In genomic region chr17:31806025-31806424, GRCm38 (mm10) we compare ENCODE assay signal across 10 mouse cellular contexts. TPM values are rescaled to one million over a fixed set of nuclear protein-coding genes. Genes with fewer than 3 reads are reported as not detected.
DNase-seq lines count a peak whose midpoint lies in the region; ATAC-seq and TF ChIP-seq lines count a peak whose summit lies in the region.
"Had no signal": no experiment of that assay in that cellular context is flagged by ENCODE, and none has a peak within 500 bp of the region (broad histone marks: within the 10 kb centered on the region; RNA-seq: fewer than 3 reads in every experiment).

No protein-coding gene starts in this region.

- no peaks in the 10 kb centered on the region for H3K4me1 ChIP-seq in lung, adult 2 months (ENCODE audit: control insufficient read depth, insufficient read depth, low read length)
- H3K4me1 ChIP-seq in hindbrain, embryonic 13.5 days (replicated peaks), result peaks cover 18% of the 10 kb centered on the region

- H3K4me2 ChIP-seq in hindbrain, embryonic 13.5 days, result no peak overlapping the region

- TF ChIP-seq CTCF in lung, adult 2 months (IDR thresholded peaks at IDR 0.05; ENCODE audit: insufficient read depth, low read length), result no peak

- H3K9me3 ChIP-seq in hindbrain, embryonic 13.5 days, result no peaks in the 10 kb centered on the region

- H3K27me3 ChIP-seq in hindbrain, embryonic 13.5 days, result 0 out of 2 replicates have a peak, but pooled peaks cover under 1% of the 10 kb centered on the region

- peak; percentile 36; the same call in 1 of the 2 replicates for ATAC-seq in hindbrain, embryonic 13.5 days (ENCODE audit: low FRiP score)
- ATAC-seq in erythroid progenitor cell, adult 5-6 weeks (replicated peaks; ENCODE audit: low FRiP score, poor library complexity, severe bottlenecking), result no peak

- 70% methylated on average over 8 of the region's 8 CpGs for whole genome bisulfite sequencing in lung, adult 2 months
- WGBS in hindbrain, embryonic 13.5 days, result 32% methylated on average over 8 of the region's 8 CpGs

- peak; percentile 33 to 38 for DNase-seq in cerebellum, postnatal 14 days
- no peak for DNase-seq in cerebellum, adult 8-10 months
- peak; percentile 69 for DNase-seq in lung, postnatal 10 days
- no peak for DNase-seq in lung, adult 2 months
- DNase-seq in skeletal muscle tissue, adult 2 months (ENCODE audit: low read depth, low spot score), result peak; percentile 36
- DNase-seq in layer of hippocampus, postnatal 25 days (ENCODE audit: extremely low spot score in 1 of 2, low spot score in 1 of 2), result no peak
- DNase-seq: adrenal gland, adult 2 months had no signal

- no peak for TF ChIP-seq POLR2A in lung, adult 2 months (IDR thresholded peaks at IDR 0.05; ENCODE audit: borderline replicate concordance, extremely low read depth, low read depth, low read length)

- H3K9ac ChIP-seq in hindbrain, embryonic 13.5 days, result no peak overlapping the region
- H3K9ac ChIP-seq: liver, embryonic 14.5 days had no signal

- no peaks in the 10 kb centered on the region for H3K36me3 ChIP-seq in hindbrain, embryonic 13.5 days

- peak overlapping the region; percentile 8; the same call in 1 of the 2 replicates for H3K27ac ChIP-seq in hindbrain, embryonic 13.5 days
- H3K27ac ChIP-seq: liver, embryonic 14.5 days had no signal

- H3K4me3 ChIP-seq in lung, adult 2 months (replicated peaks; ENCODE audit: extremely low read depth, low read depth, low read length), result no peak overlapping the region
- H3K4me3 ChIP-seq in hindbrain, embryonic 13.5 days, result no peak overlapping the region

RNA-seq across cellular contexts. Expression of gene Sik1, which starts 49.6 kb away (rescaled TPM):
- polyA plus RNA-seq in lung, adult 2 months (2012; rRNA removed), result 60.5 and 87.9 TPM in 2 replicates
- polyA plus RNA-seq in hindbrain, embryonic 13.5 days (2015; fragmentation: Nextera tagmentation; extraction: Ambion mirVana), result 20.1 and 23.4 TPM in 2 replicates
- 7.6 and 9.2 TPM in 2 replicates for total RNA-seq in erythroid progenitor cell, adult 5-6 weeks (2015; ENCODE audit: low replicate concordance)
- total RNA-seq in erythroid progenitor cell, adult 5-6 weeks (2017; ENCODE audit: low replicate concordance), result 2.2 and 5.9 TPM in 2 replicates
- 10 to 100 TPM; 11.7 to 14.6 TPM for total RNA-seq in layer of hippocampus, postnatal 25 days (2021)

Comparison
In these comparisons a context has a peak if more than half of its experiments do, and no peak if none do; other contexts are left out.
1. DNase-seq: peak in cerebellum, postnatal 14 days (2 of 2), lung, postnatal 10 days (single experiment) and skeletal muscle tissue, adult 2 months (single experiment); none in cerebellum, adult 8-10 months (single experiment), lung, adult 2 months (single experiment) and layer of hippocampus, postnatal 25 days (0 of 2).